Mouse (Mus musculus): ENCODE measurements at regions not wholly inside any gene's neighbourhood (a gene's known extent, or its start where the extent isn't known, plus 50 kb on each side); places are given as distances from the start of the nearest gene placed in this dataset.

DNA sequence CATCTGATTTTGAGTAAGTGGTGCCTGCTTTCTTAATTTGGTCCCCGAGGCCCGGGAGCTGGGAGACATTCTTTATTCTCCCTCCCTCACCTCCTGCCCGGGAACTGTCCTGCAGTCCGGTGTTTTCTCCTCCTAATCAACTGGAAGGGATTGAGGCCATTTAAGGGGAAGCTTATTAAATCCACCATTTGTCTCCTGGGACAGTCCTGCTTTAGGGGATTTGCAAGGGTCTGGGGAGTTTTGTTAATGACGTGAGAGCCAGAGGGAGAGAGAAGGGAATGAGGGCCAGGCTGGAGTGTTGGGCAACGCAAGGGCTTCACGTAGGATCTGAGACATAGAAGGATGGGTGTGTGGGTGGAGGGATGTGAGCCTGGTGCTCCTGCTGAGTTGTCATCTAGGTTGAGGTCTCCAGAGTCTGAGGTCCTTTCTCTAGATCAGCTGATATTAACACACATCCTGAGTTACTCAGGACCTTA, 444.6 kb downstream of the Cd83 start:
- TF ChIP-seq CTCF (IDR thresholded peaks at IDR 0.05; ENCODE audit: extremely low read depth, insufficient read depth, low read length), result no peak
- TF ChIP-seq POLR2A (IDR thresholded peaks at IDR 0.05; ENCODE audit: extremely low read depth, insufficient read depth, low read length), result no peak
